Mouse (Mus musculus) large intestine, adult 2 months (tissue): Measurements from ENCODE around the gene Tmc7. TPM values are rescaled to one million over a fixed set of nuclear protein-coding genes. Genes with fewer than 3 reads are reported as not detected.
A peak's percentile ranks its signal among the peaks of the same experiment; 100 is the strongest.

Experiments used
- DNase-seq: peaks from one replicate; pipeline ENCODE4 v3.0.0-alpha.2; 2012; ENCODE audit warnings: low read depth, low spot score
- WGBS: fragments of 180-500 bp; shearing (Covaris S2); methylation state at CpG from one replicate; pipeline ENCODE4 v1.1.7; 2018; 5-methylcytosine and 5-hydroxymethylcytosine counted together
- polyA plus RNA-seq: library from polyadenylated mRNA; depleted of rRNA; stranded (reverse); fragments of >200 nt; gene quantifications from 2 replicates; pipeline ENCODE4 v1.2.3, GENCODE M21; 2012; rRNA removed

The Tmc7 gene
- 1.1 and 3.9 TPM in 2 replicates for polyA plus RNA-seq

DNA sequence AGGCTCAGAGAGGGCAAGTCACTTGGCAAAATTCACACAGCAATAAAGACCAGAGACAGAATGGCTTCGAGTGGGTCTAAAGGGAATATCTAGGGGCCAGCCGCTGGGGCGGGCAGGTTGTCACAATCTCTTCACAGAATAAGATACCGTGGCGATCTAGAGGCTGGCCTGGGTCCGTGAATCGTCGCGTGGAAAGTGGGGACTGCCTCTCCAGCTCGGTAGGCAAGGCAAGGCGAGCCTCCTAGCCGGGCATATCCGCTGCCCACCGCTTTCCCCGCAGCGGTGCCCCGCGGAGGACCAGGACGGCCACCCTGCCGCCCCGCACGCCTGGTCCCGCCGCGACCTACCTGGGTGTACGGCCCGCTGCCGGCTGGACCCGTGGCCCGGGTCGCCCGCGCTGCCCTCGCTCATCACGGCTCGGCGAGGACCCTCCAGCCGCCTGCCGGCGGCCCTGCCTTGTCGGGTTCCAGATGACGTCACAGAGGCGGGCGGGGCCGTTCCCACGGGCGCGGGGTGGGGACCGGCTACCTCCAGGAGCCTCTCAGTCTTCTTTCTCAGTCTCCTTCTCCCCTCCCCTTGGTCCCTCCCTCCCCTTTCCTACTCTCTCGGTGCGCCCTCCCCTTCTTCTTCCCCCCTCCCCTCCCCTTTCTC, at the start of gene Tmc7:
TSS of gene Tmc7 (minus strand) at position 480 of the 651 bp plus-strand sequence.
- DNase-seq: no peak
- WGBS: under 1% methylated on average over 50 of the region's 51 CpGs

DNA sequence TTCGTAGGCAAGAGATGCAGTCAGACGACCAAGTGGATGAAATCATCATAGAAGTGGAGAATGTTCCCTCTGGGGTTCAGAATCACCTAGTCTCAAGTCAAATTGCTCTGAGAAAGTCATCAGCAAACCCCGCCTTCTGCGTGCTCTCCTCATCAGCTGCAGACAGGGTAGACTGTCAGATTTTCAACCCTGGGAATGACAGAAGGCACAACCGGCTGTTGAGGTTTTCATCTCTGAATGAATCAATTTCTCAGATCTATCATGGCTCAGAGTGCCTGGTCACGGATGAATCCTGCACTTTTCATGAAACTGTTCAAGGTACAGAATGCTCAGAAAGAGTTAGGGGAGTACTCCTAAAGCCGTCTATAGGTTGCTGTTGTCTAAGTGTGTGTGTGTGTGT, 49.4 kb upstream of the Tmc7 start:
- WGBS: 92% methylated on average over 7 of the region's 7 CpGs
- DNase-seq: no peak

DNA sequence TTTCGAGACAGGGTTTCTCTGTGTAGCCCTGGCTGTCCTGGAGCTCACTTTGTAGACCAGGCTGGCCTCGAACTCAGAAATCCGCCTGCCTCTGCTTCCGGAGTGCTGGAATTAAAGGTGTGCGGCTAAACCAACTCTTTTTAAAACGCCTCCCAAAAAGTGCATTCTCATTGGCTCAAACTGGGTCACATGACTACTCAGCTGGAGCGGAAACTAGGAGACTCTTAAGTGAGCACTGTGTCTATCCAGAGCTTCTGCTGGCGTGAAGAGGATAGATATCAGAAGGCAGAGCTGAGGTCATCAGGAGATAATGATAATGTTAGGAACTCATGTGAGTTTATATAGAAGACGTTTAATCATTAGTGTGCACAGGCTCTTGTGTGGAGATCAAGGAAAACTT, 48.6 kb upstream of the Tmc7 start:
- 88% methylated on average over 9 of the region's 9 CpGs for WGBS
- DNase-seq: no peak

GRCm38 (mm10) chr7:118627550-118628298, 43.2 kb upstream of the Tmc7 start:
- DNase-seq: no peak
- WGBS: 52% methylated on average over 13 of the region's 13 CpGs

DNA sequence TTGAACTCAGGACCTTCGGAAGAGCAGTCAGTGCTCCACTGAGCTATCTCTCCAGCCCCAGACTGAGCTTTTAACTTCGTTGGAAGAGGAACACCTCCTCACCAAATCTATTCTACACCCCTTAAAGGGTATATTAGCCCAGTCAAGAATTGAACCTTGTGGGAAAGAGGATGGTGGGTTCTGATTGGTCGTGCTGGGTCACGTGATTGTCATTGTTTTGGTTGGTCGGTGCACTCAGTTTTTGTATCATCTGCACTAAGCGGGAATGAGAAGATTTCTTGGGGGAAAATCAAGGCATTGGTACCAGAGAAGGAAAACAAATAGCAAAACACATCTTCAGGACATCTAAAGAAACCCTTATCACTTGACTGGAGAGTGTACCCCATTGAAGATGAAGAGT, 36.6 kb upstream of the Tmc7 start:
- WGBS: 85% methylated on average over 6 of the region's 6 CpGs
- DNase-seq: no peak

DNA sequence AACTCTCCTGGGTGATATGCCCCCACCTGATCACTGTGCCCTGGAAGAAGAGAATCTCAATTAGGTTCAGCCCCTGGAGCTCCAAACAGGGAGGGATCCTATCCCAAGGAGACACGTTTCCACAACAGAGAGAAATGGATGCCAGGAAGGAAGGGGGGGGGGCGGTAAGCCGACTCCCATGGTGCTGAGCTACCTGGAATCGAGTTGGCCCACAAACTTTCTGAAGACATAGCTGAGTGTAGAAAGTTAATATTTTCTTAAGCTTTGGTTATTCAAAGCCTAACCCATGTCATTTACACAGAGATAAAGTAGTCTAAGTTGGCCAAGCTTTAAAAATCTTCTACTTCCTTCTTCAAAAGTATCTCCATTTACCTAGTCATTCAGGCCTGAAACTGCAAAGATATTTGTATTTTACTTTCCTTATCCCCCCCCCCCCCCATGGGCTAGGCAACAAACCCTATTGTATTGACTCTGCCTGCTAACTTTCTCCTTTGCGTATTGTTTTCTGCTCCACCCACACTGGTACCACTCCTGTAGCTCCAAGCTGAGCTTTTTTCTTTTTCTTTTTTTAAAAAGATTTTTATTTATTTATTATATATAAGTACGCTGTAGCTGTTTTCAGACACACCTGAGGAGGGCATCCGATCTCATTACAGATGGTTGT, 35.8 kb upstream of the Tmc7 start:
- 44% methylated on average over 7 of the region's 7 CpGs for WGBS
- no peak for DNase-seq

DNA sequence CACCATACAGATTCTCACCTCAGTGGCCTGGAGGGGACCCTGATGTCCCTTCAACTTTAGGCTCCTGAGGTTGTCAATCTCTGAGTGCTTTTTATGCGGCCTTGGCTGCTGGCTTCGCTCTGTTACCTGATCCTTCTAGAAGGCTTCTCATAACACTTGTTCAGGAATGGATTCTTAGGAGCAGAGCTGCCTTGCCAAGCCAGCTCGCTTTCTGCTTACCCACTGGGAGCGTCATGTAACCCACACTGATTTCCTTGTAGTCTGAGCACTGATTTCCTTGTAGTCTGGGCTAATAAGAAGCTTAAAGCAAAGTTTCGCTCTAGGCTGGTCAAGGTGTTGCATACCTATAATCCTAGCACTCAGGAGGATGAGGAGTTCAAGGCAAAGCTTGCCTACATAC, 33.6 kb upstream of the Tmc7 start:
- WGBS: 59% methylated on average over 5 of the region's 5 CpGs
- no peak for DNase-seq

DNA sequence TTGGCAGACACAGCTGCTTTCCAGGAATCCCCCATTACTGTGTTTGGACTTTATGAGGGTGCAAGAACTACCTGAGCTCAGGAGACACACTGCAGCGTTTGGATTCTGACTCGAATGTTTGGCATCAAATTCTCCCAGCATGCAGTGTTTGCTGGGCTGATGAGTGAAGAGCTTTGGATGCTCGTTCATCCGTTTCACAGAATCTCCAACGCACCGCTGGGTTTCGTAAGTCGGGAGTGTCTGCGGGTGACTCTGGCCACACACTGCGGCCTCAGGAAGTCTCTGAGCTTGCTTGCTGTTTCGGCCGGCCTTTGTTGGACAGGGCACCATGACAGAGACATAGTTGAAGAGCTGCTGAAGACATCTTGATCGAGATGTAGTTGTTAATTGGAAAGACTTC, 29.5 kb upstream of the Tmc7 start:
- no peak for DNase-seq
- WGBS: 77% methylated on average over 13 of the region's 13 CpGs

GRCm38 (mm10) chr7:118611933-118612332, 27.4 kb upstream of the Tmc7 start:
- no peak for DNase-seq
- WGBS: 46% methylated on average over 8 of the region's 8 CpGs

- DNase-seq: no peak
- WGBS: 46% methylated on average over 4 of the region's 4 CpGs
Observed at GRCm38 (mm10) chr7:118611185-118611749, 26.7 kb upstream of the Tmc7 start.

- 81% methylated on average over 13 of the region's 13 CpGs for WGBS
- DNase-seq: no peak
Observed at GRCm38 (mm10) chr7:118610721-118611120, 26.2 kb upstream of the Tmc7 start.

GRCm38 (mm10) chr7:118609815-118610214, 25.3 kb upstream of the Tmc7 start:
- WGBS: 73% methylated on average over 7 of the region's 7 CpGs

DNA sequence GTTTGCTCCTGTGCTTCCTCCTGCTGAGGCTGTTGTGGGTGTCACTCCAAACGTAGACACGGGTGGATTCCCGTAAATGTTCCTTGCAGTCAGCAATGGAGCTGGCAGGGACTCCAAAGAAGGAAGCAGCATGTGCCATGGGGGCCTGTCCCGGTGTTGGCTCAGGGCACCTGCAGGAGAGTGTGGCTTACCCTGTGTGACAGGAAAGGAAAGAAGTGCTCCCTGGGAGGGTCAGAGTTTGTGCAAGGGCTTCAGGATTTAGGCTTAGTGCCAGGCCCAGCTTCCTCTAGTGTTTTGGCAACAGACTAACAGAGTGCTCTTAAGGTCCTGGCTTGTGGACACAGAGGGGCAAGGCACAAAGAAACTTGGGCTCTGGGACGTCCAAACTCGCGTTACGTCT, 20.3 kb upstream of the Tmc7 start:
- 14% methylated on average over 8 of the region's 8 CpGs for WGBS
- no peak for DNase-seq

More at GRCm38 (mm10) chr7:118609815-118610214, 25.3 kb upstream of the Tmc7 start:
- no peak for DNase-seq

- peak; percentile 85 for DNase-seq
- 16% methylated on average over 12 of the region's 12 CpGs for WGBS
Observed at GRCm38 (mm10) chr7:118599954-118600631, 15.6 kb upstream of the Tmc7 start.

DNA sequence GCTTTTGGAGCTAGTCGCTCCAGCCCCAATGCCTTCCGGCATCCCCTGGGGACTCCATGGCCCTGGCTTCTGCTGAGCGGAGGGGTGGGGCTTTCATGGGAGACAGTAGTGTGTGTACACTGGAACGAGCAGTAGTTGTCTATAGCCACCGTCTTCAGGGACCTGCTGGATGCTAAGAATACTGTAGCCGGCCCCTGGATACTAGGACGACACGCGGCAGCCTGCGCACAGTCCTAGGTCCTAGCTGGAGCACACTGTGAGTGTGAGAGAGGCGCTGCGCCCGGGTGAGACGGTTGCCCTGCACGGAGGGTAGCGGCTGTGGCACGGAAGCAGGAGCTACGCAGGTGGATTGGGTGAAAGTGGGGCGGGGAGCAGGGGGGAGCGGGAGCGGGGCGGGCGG, 12.7 kb upstream of the Tmc7 start, which contains the start of gene Tmc5:
TSS of gene Tmc5 (plus strand) at position 97 of the 400 bp plus-strand sequence.
- WGBS: 13% methylated on average over 23 of the region's 23 CpGs
- DNase-seq: no peak

GRCm38 (mm10) chr7:118596271-118596670, 11.7 kb upstream of the Tmc7 start:
- 87% methylated on average over 11 of the region's 11 CpGs for WGBS
- DNase-seq: no peak

GRCm38 (mm10) chr7:118595228-118595627, 10.7 kb upstream of the Tmc7 start:
- DNase-seq: peak; percentile 97
- WGBS: 1% methylated on average over 14 of the region's 14 CpGs

- WGBS: 35% methylated on average over 10 of the region's 10 CpGs
- no peak for DNase-seq
Observed at GRCm38 (mm10) chr7:118594611-118595010, 10.1 kb upstream of the Tmc7 start.

DNA sequence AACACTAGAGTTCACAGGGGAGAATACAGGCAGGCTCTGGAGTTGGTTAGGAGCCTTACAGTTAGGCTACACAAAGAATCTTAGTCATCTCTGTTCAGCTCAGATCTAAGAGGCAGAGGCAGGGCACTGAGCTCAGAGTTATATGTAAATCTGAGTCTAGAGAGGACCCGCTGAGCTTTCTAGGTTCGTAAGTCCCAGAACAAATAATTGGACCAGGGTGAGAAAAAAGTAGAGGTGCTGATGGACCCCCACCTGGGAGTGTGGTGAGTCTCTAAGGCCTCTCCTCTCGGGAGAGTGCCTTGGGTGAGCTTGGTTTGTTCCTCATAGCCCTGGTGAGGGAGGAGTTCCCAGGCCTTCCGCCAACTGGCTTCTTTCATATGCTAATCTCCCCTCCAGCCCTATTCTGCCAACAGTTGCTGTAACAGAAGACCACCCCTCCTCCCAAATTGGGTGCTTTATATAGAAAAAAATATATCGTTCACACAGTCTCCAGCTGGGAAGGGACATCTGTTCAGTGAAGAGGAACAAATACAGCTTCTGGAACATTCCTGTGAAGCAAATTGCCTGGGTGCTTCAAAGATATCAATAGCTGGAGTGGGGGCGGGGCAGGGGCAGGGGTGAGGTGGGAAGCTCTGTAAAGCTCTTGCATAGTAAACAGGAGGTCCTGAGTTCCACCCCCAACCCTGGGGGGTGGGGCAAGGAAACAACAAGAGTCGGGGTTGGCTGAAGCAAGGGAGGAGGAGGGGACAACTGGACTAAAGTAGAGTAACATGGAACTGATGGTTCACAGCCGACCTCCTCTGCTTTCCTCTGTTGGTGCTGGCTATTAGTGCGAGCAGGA, 9.3 kb upstream of the Tmc7 start:
- DNase-seq: no peak
- WGBS: 33% methylated on average over 9 of the region's 9 CpGs
